Mouse (Mus musculus) heart, adult 2 months (tissue): ENCODE measurements at regions not wholly inside any gene's neighbourhood (a gene's known extent, or its start where the extent isn't known, plus 50 kb on each side); places are given as distances from the start of the nearest gene placed in this dataset.

Source experiments
- DNase-seq, 2 experiments: peaks; one replicate each; pipeline ENCODE4 v3.0.0; 2021
- H3K27ac ChIP-seq: fragments of 200-600 bp; 2 replicates; pipeline ENCODE4 v1.8.1; 2022
- H3K27me3 ChIP-seq: fragments of 200-500 bp; 2 replicates; pipeline ENCODE4 v1.6.1; 2012; ENCODE audit warnings: mild to moderate bottlenecking, low read length, inconsistent platforms, mixed read lengths; ENCODE audit not compliant: control insufficient read depth, insufficient read depth
- H3K36me3 ChIP-seq: fragments of 200-500 bp; 2 replicates; pipeline ENCODE4 v1.6.1; 2012; ENCODE audit warnings: low read length, inconsistent platforms; ENCODE audit not compliant: control insufficient read depth, insufficient read depth
- H3K4me1 ChIP-seq: fragments of 200-500 bp; 2 replicates; pipeline ENCODE4 v1.6.1; 2011; ENCODE audit warnings: low read length; ENCODE audit not compliant: control insufficient read depth, insufficient read depth
- H3K4me3 ChIP-seq: fragments of 200-600 bp; 2 replicates; pipeline ENCODE4 v1.8.1; 2022
- H3K79me2 ChIP-seq: fragments of 200-500 bp; replicated peaks from 2 replicates; pipeline ENCODE4 v1.6.1; 2012; ENCODE audit warnings: mild to moderate bottlenecking, inconsistent platforms, low read length, moderate library complexity, mixed read lengths; ENCODE audit not compliant: control insufficient read depth, insufficient read depth
- H3K9ac ChIP-seq: fragments of 200-500 bp; 2 replicates; pipeline ENCODE4 v1.6.1; 2012; ENCODE audit warnings: low read depth, mild to moderate bottlenecking, control low read depth, inconsistent platforms, low read length, mixed read lengths
- CTCF ChIP-seq: fragments of 200-600 bp; IDR thresholded peaks from 2 replicates; pipeline ENCODE4 v1.8.1; 2022; ENCODE audit warnings: antibody characterized with exemption, mild to moderate bottlenecking, moderate library complexity
- EP300 ChIP-seq: fragments of 200-500 bp; IDR thresholded peaks from 2 replicates; pipeline ENCODE4 v1.6.1; 2011; ENCODE audit warnings: low read depth, low read length, control low read depth; ENCODE audit not compliant: insufficient read depth
- POLR2A ChIP-seq: fragments of 200-500 bp; IDR thresholded peaks from 2 replicates; pipeline ENCODE4 v1.6.1; 2011; ENCODE audit warnings: mild to moderate bottlenecking, low read depth, low read length, control low read depth; ENCODE audit not compliant: insufficient read depth
- WGBS: fragments of 180-500 bp; shearing (Covaris S2); methylation state at CpG from one replicate; pipeline ENCODE4 v1.1.7; 2018; 5-methylcytosine and 5-hydroxymethylcytosine counted together
- intact Hi-C: fragments of 180-260 bp; cut with DNase I; formaldehyde crosslinking; loops from one replicate; pipeline ENCODE4 v1.15.1; 2025

DNA sequence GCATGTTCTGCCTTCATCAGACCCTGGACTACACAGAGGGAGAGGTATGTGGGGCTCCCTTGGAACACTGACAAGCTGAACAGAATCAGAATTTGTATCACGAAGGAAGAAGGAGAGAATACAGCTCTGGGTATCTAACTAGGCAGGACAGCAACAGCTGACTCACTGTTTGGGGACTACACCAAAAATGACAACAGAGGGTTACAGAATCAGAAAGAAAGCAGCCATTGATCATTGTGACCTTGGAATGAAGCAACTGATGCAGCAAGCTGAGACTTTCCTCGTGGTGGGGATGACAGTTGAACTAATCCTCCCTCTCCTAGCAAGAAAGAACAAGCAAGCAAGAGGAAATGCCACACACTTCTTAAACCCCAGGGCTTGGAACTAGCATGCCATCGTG lies 135.0 kb upstream of the Gnao1 start:
- no peak for DNase-seq
- TF ChIP-seq CTCF = no peak
- TF ChIP-seq POLR2A = no peak
- no peak for TF ChIP-seq EP300

DNA sequence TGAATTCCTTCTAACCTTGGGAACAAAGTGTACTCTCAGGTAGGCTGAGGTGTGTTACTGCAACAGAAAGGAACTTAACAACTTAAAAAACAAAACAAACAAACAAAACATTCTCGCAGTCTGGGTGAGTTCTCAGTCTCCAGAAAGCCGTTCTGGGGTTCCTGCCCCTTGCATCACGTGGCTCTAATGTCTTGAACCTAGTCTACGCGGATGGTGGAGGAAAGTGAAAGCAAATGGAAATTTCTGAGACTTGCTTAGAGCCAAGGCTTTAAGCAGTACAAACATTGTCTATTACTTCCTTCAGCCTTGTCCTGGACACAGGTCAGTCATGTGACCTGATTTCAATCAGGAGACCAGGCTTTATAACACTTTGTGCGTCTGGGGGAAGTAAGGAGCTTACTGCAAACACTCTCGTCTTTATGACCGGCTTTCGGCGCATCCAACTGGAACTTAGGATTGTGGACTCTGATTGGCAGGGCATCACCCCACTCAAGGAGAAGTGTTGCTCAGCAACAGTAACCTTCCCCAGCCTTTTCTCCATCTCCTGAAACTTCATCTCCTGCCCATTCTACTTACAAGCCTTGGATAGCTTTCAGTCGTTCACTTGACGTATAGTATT lies 125.9 kb upstream of the Gnao1 start:
- H3K36me3 ChIP-seq = no peaks in the 10 kb centered on the region
- H3K27ac ChIP-seq = no peak overlapping the region
- H3K9ac ChIP-seq = no peak overlapping the region
- no peak overlapping the region for H3K4me3 ChIP-seq
- no peak for DNase-seq
- WGBS = 79% methylated on average over 12 of the region's 12 CpGs
- TF ChIP-seq CTCF (no peak), POLR2A (no peak), EP300 (no peak)
- no peaks in the 10 kb centered on the region for H3K27me3 ChIP-seq
- no peaks in the 10 kb centered on the region for H3K79me2 ChIP-seq
- no peaks in the 10 kb centered on the region for H3K4me1 ChIP-seq
- intact Hi-C loops = no loop called here

More for the DNA sequence above, 135.0 kb upstream of the Gnao1 start:
- H3K9ac ChIP-seq = no peak overlapping the region
- H3K27me3 ChIP-seq = no peaks in the 10 kb centered on the region
- intact Hi-C loops = no loop called here
- 59% methylated on average over 3 of the region's 3 CpGs for WGBS
- no peak overlapping the region for H3K27ac ChIP-seq
- H3K4me1 ChIP-seq = no peaks in the 10 kb centered on the region
- no peaks in the 10 kb centered on the region for H3K36me3 ChIP-seq
- H3K4me3 ChIP-seq = no peak overlapping the region
- no peaks in the 10 kb centered on the region for H3K79me2 ChIP-seq

DNA sequence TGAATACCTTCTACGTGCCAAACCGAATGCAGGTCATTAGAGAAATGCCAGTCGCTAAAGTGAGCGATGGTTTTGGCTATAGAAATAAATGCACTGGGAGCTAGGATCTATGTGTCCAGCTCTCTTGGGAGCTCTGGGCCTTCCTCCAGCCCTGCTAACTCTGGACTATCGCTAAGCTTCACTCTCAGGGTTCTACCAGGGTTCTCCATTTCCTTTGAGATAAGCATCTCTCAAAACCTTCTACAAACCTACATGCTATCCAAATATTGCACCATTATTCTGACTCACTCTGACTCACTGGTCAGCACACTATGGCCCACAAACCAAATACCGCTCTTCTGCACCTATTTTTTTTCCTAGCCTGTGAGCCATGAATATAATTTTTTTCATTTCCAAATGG lies 125.4 kb upstream of the Gnao1 start:
- Histone ChIP-seq H3K79me2 (no peaks in the 10 kb centered on the region), H3K36me3 (no peaks in the 10 kb centered on the region), H3K4me1 (no peaks in the 10 kb centered on the region), H3K27ac (no peak overlapping the region), H3K4me3 (no peak overlapping the region), H3K9ac (no peak overlapping the region), H3K27me3 (no peaks in the 10 kb centered on the region)
- DNase-seq = no peak
- TF ChIP-seq POLR2A (no peak), EP300 (no peak), CTCF (no peak)
- intact Hi-C loops = no loop called here
- WGBS = 91% methylated on average over 6 of the region's 6 CpGs

- Histone ChIP-seq H3K4me3 (no peak overlapping the region), H3K36me3 (no peaks in the 10 kb centered on the region), H3K79me2 (no peaks in the 10 kb centered on the region), H3K27ac (no peak overlapping the region), H3K9ac (no peak overlapping the region), H3K27me3 (no peaks in the 10 kb centered on the region), H3K4me1 (no peaks in the 10 kb centered on the region)
- DNase-seq = no peak
- 64% methylated on average over 7 of the region's 7 CpGs for WGBS
- intact Hi-C loops = no loop called here
- TF ChIP-seq POLR2A (no peak), EP300 (no peak), CTCF (no peak)
Observed at GRCm38 (mm10) chr8:93688845-93689244, 120.9 kb upstream of the Gnao1 start.

GRCm38 (mm10) chr8:93689832-93690471 lies 119.8 kb upstream of the Gnao1 start:
- H3K36me3 ChIP-seq = no peaks in the 10 kb centered on the region
- intact Hi-C loops = no loop called here
- no peak for DNase-seq
- no peak for TF ChIP-seq CTCF
- TF ChIP-seq EP300 = no peak
- TF ChIP-seq POLR2A = no peak
- no peak overlapping the region for H3K9ac ChIP-seq
- H3K79me2 ChIP-seq = no peaks in the 10 kb centered on the region
- WGBS = 69% methylated on average over 4 of the region's 4 CpGs
- H3K27ac ChIP-seq = no peak overlapping the region
- H3K4me3 ChIP-seq = no peak overlapping the region
- no peaks in the 10 kb centered on the region for H3K27me3 ChIP-seq
- no peaks in the 10 kb centered on the region for H3K4me1 ChIP-seq

DNA sequence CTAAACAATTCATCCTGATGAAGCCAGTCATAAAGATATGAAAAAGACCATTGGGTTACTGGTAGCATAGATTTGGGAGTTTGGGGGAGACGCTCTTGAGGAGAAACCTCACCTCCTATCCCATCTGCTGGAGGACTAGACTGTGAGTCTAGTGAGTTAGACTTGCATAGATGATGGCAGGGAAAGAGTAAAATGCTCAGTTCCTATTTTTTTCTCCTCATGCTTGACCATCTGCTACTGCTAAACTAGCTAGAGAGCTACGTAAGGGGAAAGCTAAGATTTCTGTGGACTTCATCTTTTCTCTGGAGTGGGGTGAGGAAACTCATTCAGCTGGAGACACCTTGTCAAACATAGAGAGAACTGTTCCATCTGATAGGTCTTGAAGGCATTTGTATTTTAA lies 118.4 kb upstream of the Gnao1 start:
- no peaks in the 10 kb centered on the region for H3K79me2 ChIP-seq
- no peak for DNase-seq
- no peaks in the 10 kb centered on the region for H3K27me3 ChIP-seq
- no peak overlapping the region for H3K4me3 ChIP-seq
- intact Hi-C loops = no loop called here
- no peaks in the 10 kb centered on the region for H3K4me1 ChIP-seq
- TF ChIP-seq CTCF (no peak), POLR2A (no peak), EP300 (no peak)
- no peak overlapping the region for H3K27ac ChIP-seq
- H3K36me3 ChIP-seq = no peaks in the 10 kb centered on the region
- no peak overlapping the region for H3K9ac ChIP-seq
- WGBS = 92% methylated on average over 2 of the region's 2 CpGs
